ENCODE assay signal across 8 mouse cellular contexts in genomic region chr1:180777660-180778402, GRCm38 (mm10). TPM values are rescaled to one million over a fixed set of nuclear protein-coding genes. Genes with fewer than 3 reads are reported as not detected.
DNase-seq lines count a peak whose midpoint lies in the region; ATAC-seq lines count a peak whose summit lies in the region.

No protein-coding gene starts in this region.

- H3K9me3 ChIP-seq in erythroblast, embryonic 14.5 days (ENCODE audit: control insufficient read depth, low read length) = peaks cover 12% of the 10 kb centered on the region
- H3K9me3 ChIP-seq in heart, embryonic 12.5 days (replicated peaks) = peaks cover 6% of the 10 kb centered on the region; the same call in 1 of the 2 replicates
- H3K9me3 ChIP-seq in kidney, embryonic 16.5 days (ENCODE audit: low read length) = no peaks in the 10 kb centered on the region

- peak overlapping the region; percentile 89 for H3K4me2 ChIP-seq in heart, embryonic 12.5 days
- H3K4me2 ChIP-seq in kidney, embryonic 16.5 days (replicated peaks; ENCODE audit: low read depth, low read length) = peak overlapping the region; percentile 99

- H3K9ac ChIP-seq in heart, embryonic 12.5 days = peak overlapping the region; percentile 81
- peak overlapping the region; percentile 84 for H3K9ac ChIP-seq in kidney, embryonic 16.5 days (replicated peaks; ENCODE audit: low read length)

- peak; percentile 87 for ATAC-seq in heart, embryonic 12.5 days (ENCODE audit: insufficient number of reproducible peaks, low FRiP score)
- peak; percentile 88 for ATAC-seq in kidney, embryonic 16.5 days (ENCODE audit: low FRiP score, low TSS enrichment)

- peak overlapping the region; percentile 96 for H3K27ac ChIP-seq in heart, embryonic 12.5 days (ENCODE audit: poor library complexity, severe bottlenecking)
- peak overlapping the region; percentile 97 for H3K27ac ChIP-seq in kidney, embryonic 16.5 days (ENCODE audit: low read length)

- H3K36me3 ChIP-seq in erythroblast, embryonic 14.5 days (ENCODE audit: control insufficient read depth) = no peaks in the 10 kb centered on the region
- no peaks in the 10 kb centered on the region for H3K36me3 ChIP-seq in heart, embryonic 12.5 days
- no peaks in the 10 kb centered on the region for H3K36me3 ChIP-seq in kidney, embryonic 16.5 days (ENCODE audit: insufficient read depth, low read length)

- H3K4me1 ChIP-seq in erythroblast, embryonic 14.5 days (ENCODE audit: control insufficient read depth) = peaks cover 28% of the 10 kb centered on the region
- H3K4me1 ChIP-seq in heart, embryonic 12.5 days (replicated peaks) = peaks cover 26% of the 10 kb centered on the region
- peaks cover 32% of the 10 kb centered on the region for H3K4me1 ChIP-seq in kidney, embryonic 16.5 days (ENCODE audit: insufficient read depth, low read length)

- peaks cover 25% of the 10 kb centered on the region for H3K27me3 ChIP-seq in erythroblast, embryonic 14.5 days (ENCODE audit: control insufficient read depth)
- H3K27me3 ChIP-seq in heart, embryonic 12.5 days (replicated peaks) = no peaks in the 10 kb centered on the region
- H3K27me3 ChIP-seq in kidney, embryonic 16.5 days (ENCODE audit: insufficient read depth, low read length) = no peaks in the 10 kb centered on the region

- WGBS in heart, embryonic 12.5 days = under 1% methylated on average over 56 of the region's 56 CpGs
- WGBS in kidney, embryonic 16.5 days = under 1% methylated on average over 56 of the region's 56 CpGs

- H3K4me3 ChIP-seq in erythroblast, embryonic 14.5 days (replicated peaks) = peak overlapping the region; percentile 74
- peak overlapping the region; percentile 68 for H3K4me3 ChIP-seq in heart, embryonic 12.5 days
- H3K4me3 ChIP-seq in kidney, embryonic 16.5 days (ENCODE audit: low read length) = peak overlapping the region; percentile 70

- DNase-seq in CD4-positive helper T cell, adult 2 months (ENCODE audit: low read depth, low spot score) = peak; percentile 77
- DNase-seq in brain, embryonic 18.5 days (ENCODE audit: low read depth, low spot score) = peak; percentile 72
- DNase-seq in liver = peak; percentile 85
- DNase-seq in monocyte, adult 2 months (ENCODE audit: low read depth in 1 of 2, low spot score in 2 of 2) = peak; percentile 46 to 55
- peak; percentile 63 to 73 for DNase-seq in spleen, postnatal 14 days (ENCODE audit: low spot score in 2 of 2)

RNA-seq across cellular contexts. Expression of gene H3f3a, which starts 35.9 kb away (rescaled TPM):
- polyA plus RNA-seq in erythroblast, embryonic 14.5 days (2012) = 610 and 750 TPM in 2 replicates
- 1,616 and 1,670 TPM in 2 replicates for polyA plus RNA-seq in heart, embryonic 12.5 days (2016; fragmentation: Nextera tagmentation; extraction: Ambion mirVana)
- 2,516 and 2,589 TPM in 2 replicates for polyA plus RNA-seq in kidney, embryonic 16.5 days (2015; fragmentation: Nextera tagmentation; extraction: Ambion mirVana)

RNA-seq across cellular contexts. Expression of gene Acbd3, which starts 52.0 kb away (rescaled TPM):
- 0.23 and 0.27 TPM in 2 replicates for polyA plus RNA-seq in erythroblast, embryonic 14.5 days (2012)
- 29.2 and 29.7 TPM in 2 replicates for polyA plus RNA-seq in heart, embryonic 12.5 days (2016; fragmentation: Nextera tagmentation; extraction: Ambion mirVana)
- polyA plus RNA-seq in kidney, embryonic 16.5 days (2015; fragmentation: Nextera tagmentation; extraction: Ambion mirVana) = 22.7 and 23.3 TPM in 2 replicates

Comparison
In these comparisons a context has a peak if more than half of its experiments do, and no peak if none do; other contexts are left out.
1. Peak in every context shown above with its lines: DNase-seq, ATAC-seq, H3K4me3 ChIP-seq and H3K27ac ChIP-seq.
2. RNA of gene Acbd3, which starts 52.0 kb away (polyA plus RNA-seq): 29.2 to 29.7 TPM in heart, embryonic 12.5 days and 22.7 to 23.3 TPM in kidney, embryonic 16.5 days; 0.23 to 0.27 TPM in erythroblast, embryonic 14.5 days; every median in the first group is over 10 times any median in the second.